Mouse (Mus musculus) large intestine, adult 2 months (tissue): ENCODE measurements around the gene Baiap2l1. TPM values are rescaled to one million over a fixed set of nuclear protein-coding genes. Genes with fewer than 3 reads are reported as not detected.

Experiments used
- DNase-seq: peaks from one replicate; pipeline ENCODE4 v3.0.0-alpha.2; 2012; ENCODE audit warnings: low read depth, low spot score
- WGBS: fragments of 180-500 bp; shearing (Covaris S2); methylation state at CpG from one replicate; pipeline ENCODE4 v1.1.7; 2018; 5-methylcytosine and 5-hydroxymethylcytosine counted together
- polyA plus RNA-seq: library from polyadenylated mRNA; depleted of rRNA; stranded (reverse); fragments of >200 nt; gene quantifications from 2 replicates; pipeline ENCODE4 v1.2.3, GENCODE M21; 2012

Gene Baiap2l1
- polyA plus RNA-seq, 1 experiment = 37.1 TPM

GRCm38 (mm10) chr5:144261829-144262228 lies 96.1 kb downstream of the Baiap2l1 start:
- no peak for DNase-seq
- 81% methylated on average over 5 of the region's 5 CpGs for WGBS

GRCm38 (mm10) chr5:144261309-144261708 lies 96.6 kb downstream of the Baiap2l1 start:
- 75% methylated on average over 9 of the region's 9 CpGs for WGBS
- DNase-seq = no peak

DNA sequence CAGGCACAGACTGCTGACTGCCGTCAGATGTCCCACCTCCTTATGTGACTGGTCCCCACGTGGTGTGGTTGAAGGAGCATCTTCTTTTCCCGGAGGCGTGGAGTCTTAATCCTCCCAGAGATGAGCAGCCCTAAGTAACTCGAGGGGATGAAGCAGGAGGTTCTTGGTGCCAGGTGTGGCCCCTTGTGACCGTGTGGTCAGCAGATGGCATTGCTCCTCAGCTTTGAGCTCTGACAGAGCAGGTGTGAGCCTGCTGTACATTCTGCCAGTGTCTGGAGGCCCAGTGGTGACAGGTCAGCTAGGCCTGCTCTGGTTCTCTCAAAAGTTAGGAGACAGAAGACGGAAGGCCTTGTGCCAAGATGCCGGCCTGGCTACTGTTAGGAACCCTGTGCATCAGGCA lies 97.4 kb downstream of the Baiap2l1 start:
- WGBS = 62% methylated on average over 8 of the region's 8 CpGs
- no peak for DNase-seq

DNA sequence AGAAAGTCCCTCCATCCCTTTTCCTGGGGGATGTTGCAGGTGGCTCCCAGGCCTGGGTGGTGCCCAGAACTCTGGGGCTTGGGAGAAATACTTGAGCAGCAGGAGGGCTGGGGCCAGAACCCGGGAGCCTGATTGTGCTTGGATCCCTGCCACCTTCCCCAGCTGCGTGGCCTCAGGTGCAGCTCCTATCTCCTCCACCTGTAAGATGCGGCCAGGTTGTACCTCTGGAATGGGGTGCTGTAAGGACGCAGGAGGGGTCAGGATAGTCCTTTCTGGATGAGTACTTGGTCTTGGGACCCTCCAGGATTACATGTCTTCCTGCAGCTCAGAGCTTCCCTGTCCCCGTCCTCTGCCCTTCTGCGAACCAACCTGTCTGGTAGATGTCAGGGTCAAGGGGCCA lies 98.7 kb downstream of the Baiap2l1 start:
- DNase-seq = no peak
- WGBS = 44% methylated on average over 6 of the region's 6 CpGs

DNA sequence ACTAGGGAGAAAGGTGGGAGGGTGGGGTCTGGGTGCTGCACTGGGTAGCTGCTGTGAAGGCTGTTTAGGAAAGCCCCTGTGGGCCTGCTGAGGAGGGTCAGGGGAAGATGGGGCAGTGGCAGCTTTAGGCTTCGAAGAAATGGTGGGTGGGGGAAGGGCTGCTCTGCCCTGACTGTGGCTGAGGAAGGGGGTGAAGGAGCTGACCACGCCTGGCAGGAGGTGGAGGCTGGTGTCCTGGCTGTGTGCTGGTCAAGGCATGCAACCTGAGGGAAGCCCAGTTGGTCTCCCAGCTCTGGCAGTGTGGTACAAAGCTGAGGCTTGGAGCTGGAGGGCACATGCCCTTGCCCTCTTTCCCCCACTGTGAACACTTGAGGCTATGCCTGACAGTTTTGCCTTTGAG lies 99.2 kb downstream of the Baiap2l1 start:
- no peak for DNase-seq
- WGBS = 34% methylated on average over 2 of the region's 2 CpGs

- DNase-seq = no peak
These were observed 99.7 kb downstream of the Baiap2l1 start for GRCm38 (mm10) chr5:144258131-144258611.

GRCm38 (mm10) chr5:144257451-144258110 lies 100.3 kb downstream of the Baiap2l1 start:
- DNase-seq = no peak

More at GRCm38 (mm10) chr5:144258131-144258611, 99.7 kb downstream of the Baiap2l1 start:
- WGBS = 13% methylated on average over 14 of the region's 14 CpGs

DNA sequence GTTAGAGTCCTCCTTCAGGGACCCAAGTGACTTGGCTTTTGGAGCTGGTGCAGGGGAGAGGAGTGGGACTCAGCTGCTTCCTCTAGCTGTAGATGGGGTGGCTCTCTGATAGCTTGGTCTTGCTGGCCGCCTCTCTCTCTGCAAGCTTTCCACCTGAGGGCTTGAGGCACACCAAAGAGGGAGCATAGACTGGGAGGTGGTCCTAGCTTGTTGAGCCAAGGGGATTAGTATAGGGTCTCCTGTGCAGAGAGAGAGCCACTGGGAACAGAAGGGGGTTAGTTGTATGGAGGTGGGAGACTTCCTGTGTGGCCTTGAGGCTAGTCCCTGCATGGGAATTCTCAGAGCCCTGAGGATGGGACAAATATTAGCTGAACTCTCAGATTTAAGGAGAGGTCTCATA lies 101.0 kb downstream of the Baiap2l1 start:
- 59% methylated on average over 1 of the region's 1 CpGs for WGBS

More at GRCm38 (mm10) chr5:144257451-144258110, 100.3 kb downstream of the Baiap2l1 start:
- WGBS = 78% methylated on average over 3 of the region's 3 CpGs

GRCm38 (mm10) chr5:144256541-144256870 lies 101.4 kb downstream of the Baiap2l1 start:
- no peak for DNase-seq
- 5% methylated on average over 7 of the region's 7 CpGs for WGBS

More for the DNA sequence above, 101.0 kb downstream of the Baiap2l1 start:
- no peak for DNase-seq

DNA sequence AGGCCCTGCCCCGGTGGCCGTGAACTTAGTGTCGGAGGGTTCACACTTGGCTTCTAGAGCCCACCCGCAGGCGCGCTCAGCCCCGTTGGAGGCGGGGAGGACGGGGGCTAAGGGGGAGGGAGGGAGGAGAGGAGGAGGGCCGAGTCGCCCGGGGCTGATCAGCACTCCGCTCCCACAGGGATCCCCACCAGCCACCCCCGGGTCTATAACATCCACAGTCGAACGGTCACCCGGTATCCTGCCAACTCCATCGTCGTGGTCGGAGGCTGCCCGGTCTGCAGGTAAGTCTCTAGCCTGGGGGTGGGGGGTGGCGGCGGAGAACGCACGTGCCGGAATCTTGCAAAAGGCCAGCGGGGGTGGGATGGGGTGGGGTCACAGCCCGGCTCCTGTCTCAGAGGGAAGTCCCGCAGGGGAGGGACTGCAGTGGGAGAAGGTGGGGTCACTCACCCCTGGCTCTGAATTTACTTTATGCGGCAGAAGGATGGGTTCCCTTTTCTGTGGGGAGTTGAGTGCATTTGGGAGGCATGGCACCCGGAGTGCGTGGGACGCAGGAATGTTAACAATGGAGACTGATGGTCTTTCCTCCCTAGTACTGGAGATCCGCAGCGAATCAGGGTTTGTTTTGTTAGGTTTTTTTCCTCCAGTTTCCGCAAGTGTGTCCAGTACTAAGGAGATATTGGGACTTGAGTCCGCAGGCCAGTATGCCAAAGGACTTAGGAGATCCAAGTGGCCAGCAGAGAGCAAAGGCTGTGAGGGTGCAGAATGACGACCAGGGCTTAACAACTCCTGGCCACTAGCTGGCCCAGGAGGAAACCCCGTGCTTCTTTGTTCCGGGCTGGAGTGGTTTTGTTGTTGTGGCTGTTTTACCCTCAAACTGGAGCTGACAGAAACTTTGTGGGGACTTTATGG lies 102.0 kb downstream of the Baiap2l1 start:
- no peak for DNase-seq
- under 1% methylated on average over 40 of the region's 40 CpGs for WGBS

- no peak for DNase-seq
- 2% methylated on average over 79 of the region's 84 CpGs for WGBS
These were observed 102.9 kb downstream of the Baiap2l1 start for GRCm38 (mm10) chr5:144254811-144255631.

- DNase-seq = no peak
- 42% methylated on average over 16 of the region's 16 CpGs for WGBS
These were observed 103.6 kb downstream of the Baiap2l1 start for GRCm38 (mm10) chr5:144254122-144254810.

GRCm38 (mm10) chr5:144253212-144253611 lies 104.7 kb downstream of the Baiap2l1 start:
- WGBS = 52% methylated on average over 4 of the region's 4 CpGs
- no peak for DNase-seq

DNA sequence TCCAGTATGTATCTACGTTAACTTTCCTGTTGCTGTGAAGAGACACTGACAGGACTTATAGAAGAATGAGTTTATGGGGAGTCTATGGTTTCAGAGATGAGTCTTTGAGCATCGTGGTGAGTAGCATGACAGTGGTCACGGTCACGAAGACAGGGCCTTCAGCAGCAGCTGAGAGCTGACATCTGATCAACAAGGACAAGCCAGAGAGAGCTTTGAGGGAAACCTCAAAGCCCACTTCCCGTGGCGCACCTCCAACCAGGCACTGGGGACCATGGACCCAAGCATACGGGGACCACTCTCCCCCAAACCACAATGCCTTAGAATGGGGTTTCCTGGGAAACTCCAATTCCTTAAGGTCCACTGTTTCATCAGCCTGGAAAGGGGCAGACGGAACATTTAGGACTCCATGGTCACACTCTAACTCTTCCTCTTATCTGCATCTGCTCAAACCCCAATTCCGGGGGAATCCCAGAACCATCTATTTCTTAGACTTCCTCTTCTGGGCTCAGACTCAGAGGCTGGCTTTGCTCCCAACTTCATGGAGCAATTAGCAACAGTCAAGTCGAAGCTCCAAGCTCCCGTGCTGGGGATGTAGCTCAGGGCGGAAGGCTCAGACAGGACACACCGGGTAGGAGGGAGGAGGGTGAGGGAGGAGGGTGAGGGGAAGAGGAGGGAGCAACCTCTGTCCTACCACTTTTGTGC lies 105.9 kb downstream of the Baiap2l1 start:
- no peak for DNase-seq
- 76% methylated on average over 13 of the region's 13 CpGs for WGBS

DNA sequence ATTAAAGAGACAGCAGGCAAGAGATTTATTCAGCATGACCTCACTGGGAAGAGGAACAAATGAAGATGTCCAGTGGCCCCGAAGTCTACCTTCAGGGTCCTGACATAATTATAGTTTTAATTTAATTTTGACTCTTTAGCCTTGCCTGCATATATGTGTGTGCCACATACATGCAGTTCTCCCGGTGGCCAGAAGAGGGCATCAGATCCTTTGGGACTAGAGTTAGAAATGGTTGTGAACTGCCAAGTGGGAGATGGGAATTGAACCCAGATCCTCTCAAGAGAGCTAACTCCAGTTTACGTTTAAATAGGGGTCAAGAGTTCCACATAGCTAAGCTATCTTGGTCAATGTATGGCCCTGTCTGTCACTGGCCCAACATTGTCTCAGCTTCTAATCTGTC lies 108.0 kb downstream of the Baiap2l1 start:
- no peak for DNase-seq
- 78% methylated on average over 3 of the region's 3 CpGs for WGBS

DNA sequence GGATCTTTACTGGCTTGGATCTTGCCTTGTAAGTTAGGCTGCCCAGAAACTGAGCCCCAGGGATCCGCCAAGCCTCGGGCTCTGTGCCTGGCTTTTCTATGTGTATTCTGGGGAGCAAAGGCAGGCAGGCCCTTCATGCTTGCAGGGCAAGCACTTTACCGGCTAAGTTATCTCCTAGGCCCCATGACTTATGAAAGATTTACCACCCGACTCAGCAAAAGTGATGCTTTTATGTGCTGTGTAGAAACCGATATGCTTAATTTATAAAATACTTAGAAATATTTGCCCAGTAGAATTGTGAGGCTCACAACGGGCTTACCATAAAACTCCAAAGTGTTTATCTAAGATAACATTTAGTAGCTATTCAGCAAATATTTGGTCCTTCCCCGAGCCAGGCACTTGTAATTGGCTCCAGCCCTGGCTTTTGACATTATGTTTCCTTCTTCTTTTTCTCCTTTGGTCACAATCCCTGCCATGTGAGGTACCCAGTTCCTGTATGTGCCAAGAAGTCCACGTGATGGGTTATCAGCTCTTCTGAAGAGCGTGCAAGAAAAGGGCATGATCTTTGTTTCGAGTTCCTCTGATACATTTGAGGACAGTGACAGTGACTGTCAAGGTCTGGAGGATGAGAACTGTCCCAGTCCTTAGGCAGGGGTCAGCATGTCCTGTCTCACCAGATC lies 109.9 kb downstream of the Baiap2l1 start:
- 8% methylated on average over 10 of the region's 10 CpGs for WGBS
- no peak for DNase-seq

DNA sequence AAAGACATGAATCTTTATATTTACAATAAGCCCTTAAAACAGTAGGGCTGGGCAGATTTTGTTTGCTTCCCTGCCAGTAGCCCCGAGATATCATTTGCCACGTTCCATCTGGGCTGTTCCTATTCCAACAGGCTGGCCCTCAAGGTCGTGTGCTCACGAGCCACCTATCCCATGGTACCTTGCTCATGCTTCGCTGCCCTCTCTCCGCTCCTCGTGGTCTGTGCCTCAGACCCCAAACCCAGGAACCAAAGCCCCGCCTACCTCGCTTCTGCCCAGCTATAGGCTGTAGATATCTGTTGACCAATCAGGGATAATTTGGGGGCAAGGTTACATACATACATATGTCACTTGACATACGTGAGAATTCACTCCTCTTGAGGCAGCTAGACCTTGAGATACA lies 110.6 kb downstream of the Baiap2l1 start:
- WGBS = 35% methylated on average over 10 of the region's 10 CpGs
- DNase-seq = no peak

DNA sequence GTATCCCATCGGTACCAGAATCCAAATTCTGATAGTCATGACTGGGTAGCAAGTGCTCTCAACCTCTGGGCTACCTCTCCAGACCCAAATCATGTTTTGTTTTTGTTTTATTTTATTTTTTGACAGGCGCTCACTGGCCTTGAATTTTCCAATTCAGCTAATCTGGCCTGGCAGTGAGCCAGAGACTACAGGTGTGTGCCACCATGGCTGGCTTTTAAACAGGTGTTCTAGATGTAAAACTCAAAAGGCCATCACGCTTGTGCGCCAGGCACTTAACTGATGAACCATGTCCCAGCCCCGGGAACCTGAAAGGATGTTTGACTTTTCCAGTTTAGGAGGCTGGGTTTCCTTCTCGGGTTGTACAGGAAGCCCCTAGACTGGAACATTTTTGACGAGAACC lies 111.2 kb downstream of the Baiap2l1 start:
- no peak for DNase-seq
- 34% methylated on average over 7 of the region's 7 CpGs for WGBS
